Mouse (Mus musculus) neural tube, embryonic 15.5 days (tissue): ENCODE measurements at regions not wholly inside any gene's neighbourhood (a gene's known extent, or its start where the extent isn't known, plus 50 kb on each side); places are given as distances from the start of the nearest gene placed in this dataset.

Experiments
- ATAC-seq: fragments of 200-750 bp; cut with Nextera tagmentation; 2 replicates; pipeline ENCODE4 v1.8.0; 2017; ENCODE audit warnings: mild to moderate bottlenecking, moderate TSS enrichment, moderate library complexity; ENCODE audit not compliant: low FRiP score
- H3K27ac ChIP-seq: fragments of 300-500 bp; sonication (generic); replicated peaks from 2 replicates; pipeline ENCODE4 v1.5.1; 2015; ENCODE audit warnings: mild to moderate bottlenecking, inconsistent platforms
- H3K27me3 ChIP-seq: fragments of 300-500 bp; sonication (generic); replicated peaks from 2 replicates; pipeline ENCODE4 v1.6.1; 2015; ENCODE audit warnings: inconsistent platforms
- H3K36me3 ChIP-seq: fragments of 300-500 bp; sonication (generic); 2 replicates; pipeline ENCODE4 v1.6.1; 2015; ENCODE audit warnings: inconsistent platforms
- H3K4me1 ChIP-seq: fragments of 300-500 bp; sonication (generic); 2 replicates; pipeline ENCODE4 v1.6.1; 2015; ENCODE audit warnings: inconsistent platforms
- H3K4me2 ChIP-seq: fragments of 300-500 bp; sonication (generic); 2 replicates; pipeline ENCODE4 v1.6.1; 2015; ENCODE audit warnings: inconsistent platforms, mild to moderate bottlenecking, moderate library complexity
- H3K4me3 ChIP-seq: fragments of 300-500 bp; sonication (generic); replicated peaks from 2 replicates; pipeline ENCODE4 v1.5.1; 2015; ENCODE audit warnings: mild to moderate bottlenecking, inconsistent platforms
- H3K9ac ChIP-seq: fragments of 300-500 bp; sonication (generic); replicated peaks from 2 replicates; pipeline ENCODE4 v1.6.1; 2015; ENCODE audit warnings: mild to moderate bottlenecking, inconsistent platforms
- H3K9me3 ChIP-seq: fragments of 300-500 bp; sonication (generic); replicated peaks from 2 replicates; pipeline ENCODE4 v1.6.1; 2016; ENCODE audit warnings: inconsistent platforms
- WGBS: fragments of 180-500 bp; shearing (Covaris S2); methylation state at CpG from one replicate; pipeline ENCODE4 v1.1.7; 2015; ENCODE audit warnings: mixed read lengths; 5-methylcytosine and 5-hydroxymethylcytosine counted together

DNA sequence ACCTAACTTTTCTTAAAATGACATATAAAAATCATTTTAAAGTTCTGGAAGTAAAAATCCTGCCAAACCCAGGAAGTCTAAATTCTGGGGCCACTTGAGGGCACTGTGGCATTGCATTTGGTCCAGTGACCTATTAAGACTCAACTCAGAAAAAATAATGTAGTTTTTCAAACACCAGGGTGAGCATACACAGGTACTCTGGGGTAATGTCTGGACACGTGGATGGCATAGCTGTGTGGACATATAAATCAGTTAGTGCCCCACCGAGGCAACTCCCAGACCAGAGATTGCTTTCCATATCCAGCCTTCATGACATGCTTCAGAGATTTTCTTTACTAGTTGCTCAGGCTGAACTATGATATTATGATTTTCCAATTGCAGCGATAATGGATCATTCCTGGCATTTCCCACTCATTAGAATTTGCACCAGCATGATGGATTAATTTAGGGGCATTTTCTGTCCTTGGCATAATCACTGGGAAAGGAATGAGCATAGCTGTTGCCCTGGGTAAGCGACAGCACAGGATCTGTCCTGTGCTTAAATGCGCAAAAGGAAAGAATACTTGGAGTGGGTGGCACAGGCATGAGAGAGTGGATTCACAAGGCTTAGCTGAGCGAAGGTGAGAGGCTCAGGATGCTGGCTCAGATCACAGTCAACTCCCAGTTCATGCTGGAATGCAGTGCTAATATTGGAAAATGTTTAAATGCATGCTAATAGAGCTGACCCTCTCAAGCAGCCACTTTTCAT is 1526.6 kb upstream of the Cdh8 start:
- WGBS: 48% methylated on average over 6 of the region's 6 CpGs
- H3K4me2 ChIP-seq: 0 out of 2 replicates have a peak overlapping the region, but pooled peaks have one; percentile 25
- no peak overlapping the region for H3K9ac ChIP-seq
- H3K4me3 ChIP-seq: no peak overlapping the region
- no peaks in the 10 kb centered on the region for H3K9me3 ChIP-seq
- H3K4me1 ChIP-seq: peaks cover 5% of the 10 kb centered on the region
- H3K27ac ChIP-seq: peak overlapping the region; percentile 54
- H3K36me3 ChIP-seq: no peaks in the 10 kb centered on the region
- ATAC-seq: peak; percentile 76; the same call in 1 of the 2 replicates
- no peaks in the 10 kb centered on the region for H3K27me3 ChIP-seq

DNA sequence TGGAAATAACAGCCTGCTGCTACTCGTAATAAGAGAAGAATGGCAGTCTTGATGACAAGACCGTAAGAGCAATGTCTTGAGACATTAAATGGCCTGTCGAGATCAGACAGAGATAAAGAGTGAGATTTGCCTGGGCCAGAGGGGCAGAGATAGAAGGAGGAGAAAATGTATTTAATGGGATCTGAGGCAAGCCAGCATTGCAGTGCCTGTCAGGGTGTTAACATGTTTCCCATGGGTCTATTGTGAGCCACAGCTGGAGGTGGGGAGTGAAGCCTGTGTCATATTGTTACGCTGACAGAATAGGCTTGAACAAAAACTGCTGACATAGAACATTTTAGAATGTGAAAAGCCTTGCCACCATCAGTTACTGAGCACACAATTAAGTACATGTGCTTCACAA is 1523.3 kb upstream of the Cdh8 start:
- Histone ChIP-seq H3K9ac (no peak overlapping the region), H3K36me3 (no peaks in the 10 kb centered on the region), H3K4me2 (no peak overlapping the region), H3K4me1 (peaks cover 5% of the 10 kb centered on the region), H3K27me3 (no peaks in the 10 kb centered on the region), H3K9me3 (no peaks in the 10 kb centered on the region), H3K27ac (no peak overlapping the region), H3K4me3 (no peak overlapping the region)
- 16% methylated on average over 4 of the region's 4 CpGs for WGBS
- ATAC-seq: no peak

DNA sequence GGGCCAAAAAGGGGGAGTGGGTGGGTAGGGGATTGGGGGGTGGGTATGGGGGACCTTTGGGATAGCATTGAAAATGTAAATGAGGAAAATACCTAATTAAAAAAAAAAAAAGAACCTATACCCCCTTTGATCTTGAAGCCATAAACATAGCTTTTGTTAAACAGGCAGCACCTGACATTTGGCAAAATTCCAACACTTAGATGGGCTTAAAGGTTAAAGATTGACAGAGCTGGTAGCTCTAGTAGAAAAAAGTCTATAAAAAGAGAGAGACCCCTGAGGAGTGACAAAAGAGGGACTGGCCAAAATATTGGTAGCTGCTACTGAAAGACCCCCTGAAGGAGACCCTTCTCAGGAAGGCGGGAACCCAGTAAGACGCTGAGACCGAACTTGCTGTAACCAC is 1474.0 kb upstream of the Cdh8 start:
- Histone ChIP-seq H3K27ac (no peak overlapping the region), H3K9ac (no peak overlapping the region), H3K36me3 (no peaks in the 10 kb centered on the region), H3K27me3 (no peaks in the 10 kb centered on the region), H3K4me2 (no peak overlapping the region), H3K9me3 (no peaks in the 10 kb centered on the region), H3K4me1 (no peaks in the 10 kb centered on the region), H3K4me3 (no peak overlapping the region)
- ATAC-seq: no peak
- WGBS: 30% methylated on average over 3 of the region's 3 CpGs

DNA sequence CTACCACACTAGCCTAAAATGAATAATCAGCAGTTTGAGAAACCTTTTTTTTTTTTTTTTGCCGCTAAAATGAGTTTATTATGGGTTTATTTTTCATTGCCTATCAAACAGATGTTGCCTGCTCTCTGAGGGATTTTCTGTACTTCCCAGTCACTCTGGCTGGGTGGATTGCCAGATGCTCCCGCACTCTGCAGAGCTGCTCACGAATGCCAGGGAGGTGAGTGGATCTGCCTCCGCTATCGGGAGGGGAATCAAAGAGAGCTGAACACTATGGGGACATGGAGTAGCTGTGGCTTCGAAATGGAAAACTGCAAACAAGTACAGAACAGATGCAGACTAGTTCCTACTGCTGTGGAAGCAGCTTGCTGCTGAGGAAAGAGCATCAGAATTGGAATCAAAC is 1449.4 kb upstream of the Cdh8 start:
- H3K27me3 ChIP-seq: no peaks in the 10 kb centered on the region
- 48% methylated on average over 6 of the region's 6 CpGs for WGBS
- peak; percentile 38; the same call in 1 of the 2 replicates for ATAC-seq
- no peak overlapping the region for H3K4me3 ChIP-seq
- H3K36me3 ChIP-seq: no peaks in the 10 kb centered on the region
- 0 out of 2 replicates have a peak overlapping the region, but pooled peaks have one; percentile 1 for H3K4me2 ChIP-seq
- H3K9ac ChIP-seq: no peak overlapping the region
- 0 out of 2 replicates have a peak overlapping the region, but pooled peaks have one; percentile 11 for H3K27ac ChIP-seq
- no peaks in the 10 kb centered on the region for H3K9me3 ChIP-seq
- no peaks in the 10 kb centered on the region for H3K4me1 ChIP-seq

DNA sequence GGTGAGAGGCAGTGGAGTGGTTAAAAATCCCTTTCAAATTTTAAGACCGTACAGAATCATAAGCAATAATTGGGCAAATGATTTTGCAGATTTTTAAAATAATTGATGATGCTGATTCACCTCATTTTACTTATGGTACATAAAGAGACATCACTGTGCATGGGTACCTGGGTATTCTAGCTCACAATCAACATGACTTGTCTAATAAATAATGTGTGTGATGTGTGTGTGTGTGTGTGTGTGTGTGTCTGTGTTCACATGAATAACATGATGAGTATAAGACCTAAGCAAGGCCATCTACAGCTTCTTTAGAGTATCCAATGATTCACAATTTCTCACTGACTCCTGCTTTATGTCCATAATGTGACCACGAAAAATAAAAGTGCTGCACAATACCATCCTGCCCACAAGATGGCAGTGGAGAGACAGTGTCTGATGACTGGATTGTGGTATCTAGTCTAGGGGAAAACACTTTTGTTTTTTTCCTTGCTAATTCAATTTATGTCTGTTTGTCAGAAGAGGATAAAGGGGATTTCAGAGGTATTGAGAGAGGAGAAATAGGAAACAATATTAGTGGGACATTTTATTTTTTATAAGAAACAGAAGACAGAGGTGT is 1434.7 kb upstream of the Cdh8 start:
- H3K9ac ChIP-seq: no peak overlapping the region
- H3K4me2 ChIP-seq: no peak overlapping the region
- no peaks in the 10 kb centered on the region for H3K27me3 ChIP-seq
- H3K4me3 ChIP-seq: no peak overlapping the region
- ATAC-seq: peak; percentile 41; the same call in 1 of the 2 replicates
- WGBS: 42% methylated on average over 2 of the region's 2 CpGs
- H3K9me3 ChIP-seq: no peaks in the 10 kb centered on the region
- no peak overlapping the region for H3K27ac ChIP-seq
- H3K4me1 ChIP-seq: no peaks in the 10 kb centered on the region
- no peaks in the 10 kb centered on the region for H3K36me3 ChIP-seq
